ENCODE assay signal across 24 mouse cellular contexts in genomic region chr10:36726239-36726638, GRCm38 (mm10).
DNase-seq lines count a peak whose midpoint lies in the region; ATAC-seq and TF ChIP-seq lines count a peak whose summit lies in the region.
"Had no signal": no experiment of that assay in that cellular context is flagged by ENCODE, and none has a peak within 500 bp of the region (broad histone marks: within the 10 kb centered on the region; RNA-seq: fewer than 3 reads in every experiment).

No protein-coding gene starts in this region.

- H3K27me3 ChIP-seq in midbrain, embryonic 16.5 days (ENCODE audit: control insufficient read depth, insufficient read depth, low read depth, low read length), result no peaks in the 10 kb centered on the region
- no peaks in the 10 kb centered on the region for H3K27me3 ChIP-seq in midbrain, embryonic 13.5 days
- H3K27me3 ChIP-seq in midbrain, postnatal 0 days (ENCODE audit: insufficient read depth, low read length), result no peaks in the 10 kb centered on the region
- H3K27me3 ChIP-seq: heart, embryonic 13.5 days had no signal

- DNase-seq in frontal cortex, postnatal 25 days (ENCODE audit: low spot score in 2 of 2), result no peak
- DNase-seq in midbrain, postnatal 0 days (ENCODE audit: low spot score), result no peak
- DNase-seq in cerebellum, postnatal 36 days, result no peak
- DNase-seq: adrenal gland, adult 2 months; adrenal gland, postnatal 14 days; cerebellum, adult 11-12 months; cerebellum, adult 8-10 months; cerebellum, postnatal 10 days; gastrocnemius, postnatal 10 days; gastrocnemius, postnatal 36 days; heart, adult 2 months; heart, postnatal 14 days; heart, postnatal 4 days had no signal

- 77% methylated on average over 3 of the region's 3 CpGs for WGBS in midbrain, embryonic 16.5 days
- WGBS in midbrain, embryonic 13.5 days, result 86% methylated on average over 3 of the region's 3 CpGs
- 67% methylated on average over 3 of the region's 3 CpGs for WGBS in midbrain, postnatal 0 days

- H3K4me2 ChIP-seq in midbrain, embryonic 16.5 days (ENCODE audit: low read length), result no peak overlapping the region
- no peak overlapping the region for H3K4me2 ChIP-seq in midbrain, embryonic 13.5 days (replicated peaks)
- H3K4me2 ChIP-seq in midbrain, postnatal 0 days (ENCODE audit: low read depth, low read length, poor library complexity, severe bottlenecking), result no peak overlapping the region
- H3K4me2 ChIP-seq: heart, embryonic 13.5 days; hindbrain, embryonic 14.5 days had no signal

- H3K4me3 ChIP-seq in midbrain, embryonic 16.5 days (ENCODE audit: low read depth, low read length), result no peak overlapping the region
- no peak overlapping the region for H3K4me3 ChIP-seq in midbrain, embryonic 13.5 days (replicated peaks)
- no peak overlapping the region for H3K4me3 ChIP-seq in midbrain, postnatal 0 days (ENCODE audit: low read depth, low read length)
- H3K4me3 ChIP-seq: forebrain, embryonic 10.5 days; heart, adult 2 months; heart, embryonic 10.5 days; heart, embryonic 13.5 days had no signal

- H3K9me3 ChIP-seq in midbrain, embryonic 16.5 days (replicated peaks; ENCODE audit: control insufficient read depth, low read length, poor library complexity, severe bottlenecking), result no peaks in the 10 kb centered on the region
- no peaks in the 10 kb centered on the region for H3K9me3 ChIP-seq in midbrain, embryonic 13.5 days
- no peaks in the 10 kb centered on the region for H3K9me3 ChIP-seq in midbrain, postnatal 0 days (ENCODE audit: low read length)
- H3K9me3 ChIP-seq: forebrain, embryonic 10.5 days; heart, embryonic 10.5 days; heart, embryonic 13.5 days had no signal

- ATAC-seq in frontal cortex, adult (ENCODE audit: low TSS enrichment), result peak; percentile 51
- peak; percentile 69; the same call in 1 of the 2 replicates for ATAC-seq in midbrain, embryonic 16.5 days
- ATAC-seq in midbrain, embryonic 13.5 days, result no peak
- ATAC-seq in midbrain, postnatal 0 days (ENCODE audit: low FRiP score), result 0 out of 2 replicates have a peak, but pooled peaks have one; percentile 11
- ATAC-seq: CD4-positive, CD25-positive, alpha-beta regulatory T cell, adult 4 months; forebrain, embryonic 14.5 days; hindbrain, postnatal 0 days; inflammation-experienced regulatory T-cells, adult 6 months had no signal

- peaks cover 3% of the 10 kb centered on the region; the same call in 1 of the 2 replicates for H3K4me1 ChIP-seq in midbrain, embryonic 16.5 days (ENCODE audit: control insufficient read depth, insufficient read depth, low read length)
- H3K4me1 ChIP-seq in midbrain, embryonic 13.5 days (replicated peaks), result no peaks in the 10 kb centered on the region; the same call in 1 of the 2 replicates
- H3K4me1 ChIP-seq in midbrain, postnatal 0 days (ENCODE audit: insufficient read depth, low read length), result no peaks in the 10 kb centered on the region
- H3K4me1 ChIP-seq: heart, embryonic 10.5 days; heart, embryonic 13.5 days had no signal

- no peak overlapping the region for H3K9ac ChIP-seq in midbrain, embryonic 16.5 days (ENCODE audit: low read depth, low read length)
- no peak overlapping the region for H3K9ac ChIP-seq in midbrain, embryonic 13.5 days (replicated peaks)
- no peak overlapping the region for H3K9ac ChIP-seq in midbrain, postnatal 0 days (replicated peaks; ENCODE audit: low read length, poor library complexity, severe bottlenecking)
- H3K9ac ChIP-seq: heart, embryonic 13.5 days; hindbrain, embryonic 14.5 days had no signal

- no peak for TF ChIP-seq CTCF in midbrain, postnatal 0 days (IDR thresholded peaks at IDR 0.05)

- H3K27ac ChIP-seq in midbrain, embryonic 16.5 days (ENCODE audit: low read length), result no peak overlapping the region
- no peak overlapping the region for H3K27ac ChIP-seq in midbrain, embryonic 13.5 days
- no peak overlapping the region; the same call in 1 of the 2 replicates for H3K27ac ChIP-seq in midbrain, postnatal 0 days (ENCODE audit: low read depth, low read length)
- H3K27ac ChIP-seq: forebrain, embryonic 10.5 days; heart, adult 2 months; heart, embryonic 10.5 days; heart, embryonic 13.5 days; hindbrain, embryonic 14.5 days; hindbrain, postnatal 0 days had no signal

- no peaks in the 10 kb centered on the region for H3K36me3 ChIP-seq in midbrain, embryonic 16.5 days (ENCODE audit: control insufficient read depth, insufficient read depth, low read length)
- no peaks in the 10 kb centered on the region for H3K36me3 ChIP-seq in midbrain, embryonic 13.5 days
- H3K36me3 ChIP-seq in midbrain, postnatal 0 days (ENCODE audit: insufficient read depth, low read length), result no peaks in the 10 kb centered on the region
- H3K36me3 ChIP-seq: forebrain, embryonic 10.5 days; heart, embryonic 10.5 days; heart, embryonic 13.5 days had no signal
